Mouse (Mus musculus): ENCODE results near the gene Gm19345. TPM values are rescaled to one million over a fixed set of nuclear protein-coding genes. Genes with fewer than 3 reads are reported as not detected.

The Gm19345 gene
- not detected in 2 replicates for total RNA-seq (2015; ENCODE audit: low replicate concordance)
- not detected in 2 replicates for total RNA-seq (2017; ENCODE audit: low replicate concordance)

DNA sequence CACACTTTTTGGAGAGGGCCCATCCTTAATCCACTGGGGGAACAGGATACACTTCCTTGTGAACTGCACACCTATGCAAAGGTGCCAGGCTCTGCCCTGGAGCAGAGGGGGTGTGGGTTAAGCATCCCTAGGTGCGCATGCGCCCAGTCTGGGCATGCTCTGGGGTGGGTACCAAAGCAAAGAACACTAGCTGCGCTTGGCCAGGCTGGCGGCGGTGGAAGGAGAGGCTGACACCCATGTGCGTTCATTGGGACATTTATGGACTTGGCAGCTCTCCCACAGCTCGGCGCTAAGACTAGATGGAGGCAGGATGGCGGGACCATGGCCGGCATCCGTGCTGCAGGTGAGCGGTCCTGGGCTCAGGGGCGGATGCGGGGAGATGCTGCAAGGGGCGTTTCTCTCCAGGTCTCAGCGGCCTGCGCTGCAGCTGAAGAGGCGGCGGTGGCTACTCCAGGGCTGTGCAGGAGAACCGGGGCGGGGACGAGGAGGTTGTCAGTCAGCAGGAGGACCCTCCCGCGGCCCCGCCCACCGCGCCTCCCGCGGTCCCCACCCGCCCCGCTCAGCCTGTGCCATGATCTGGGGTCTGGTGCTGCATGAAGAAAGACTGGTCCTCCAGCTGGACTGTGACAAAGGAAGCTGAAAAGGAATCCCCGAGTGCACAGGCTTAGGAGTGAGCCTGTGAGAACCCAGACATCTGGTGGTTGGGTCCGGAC, at the start of gene Gm19345:
TSS of gene Gm19345 (plus strand) at position 146 of the 713 bp plus-strand sequence.
- ATAC-seq (replicated peaks; ENCODE audit: low FRiP score, poor library complexity, severe bottlenecking): no peak

DNA sequence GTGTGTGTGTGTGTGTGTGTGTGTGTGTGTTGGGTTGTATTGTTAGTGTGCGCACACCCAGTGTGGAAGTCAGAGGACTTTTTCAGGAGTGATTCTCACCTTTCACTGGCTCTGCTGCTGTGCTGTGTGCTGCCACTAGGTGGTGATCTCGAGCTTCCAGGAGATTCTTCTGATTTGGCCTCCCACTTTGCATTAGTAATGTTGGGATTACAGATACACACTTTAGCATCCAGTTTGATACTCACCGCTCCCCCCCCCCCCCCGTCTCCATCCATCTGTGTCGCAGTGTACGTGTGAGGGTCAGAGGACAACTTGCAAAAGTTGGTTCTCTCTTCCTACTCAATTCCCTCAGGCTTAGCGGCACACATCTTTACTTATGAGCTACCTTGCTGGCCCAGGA, 48.8 kb upstream of the Gm19345 start:
- peak; percentile 57 for ATAC-seq (replicated peaks; ENCODE audit: low FRiP score, poor library complexity, severe bottlenecking)

DNA sequence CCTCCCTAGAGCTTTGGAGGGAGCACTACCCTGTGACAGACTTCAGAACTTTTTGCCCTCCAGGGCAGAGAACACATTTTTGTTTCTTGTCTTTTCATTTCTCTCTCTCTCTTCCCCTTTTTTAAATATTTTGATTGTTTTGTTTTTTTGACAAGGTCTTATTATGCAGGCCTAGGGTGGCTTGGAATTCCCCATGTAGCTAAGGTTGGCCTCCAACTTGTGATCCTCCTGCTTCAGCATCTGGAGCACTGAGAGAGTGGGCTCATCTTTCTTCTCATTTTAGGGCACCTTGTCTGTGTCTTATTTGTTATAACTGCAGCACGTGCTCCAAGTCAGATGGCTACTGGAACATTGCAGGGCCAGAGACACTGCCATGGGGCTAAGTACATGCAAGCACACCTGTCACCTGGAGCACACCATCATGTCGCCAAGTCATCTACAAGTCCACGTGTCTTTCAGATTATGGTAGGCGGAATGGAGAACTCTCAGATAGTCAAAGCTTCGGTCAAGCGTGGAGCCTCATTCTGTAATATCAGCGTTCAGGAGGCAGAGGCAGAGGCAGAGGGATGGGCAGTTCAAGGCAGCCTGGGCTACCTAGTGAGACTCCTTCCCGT, 45.3 kb upstream of the Gm19345 start:
- ATAC-seq (replicated peaks; ENCODE audit: low FRiP score, poor library complexity, severe bottlenecking): no peak

DNA sequence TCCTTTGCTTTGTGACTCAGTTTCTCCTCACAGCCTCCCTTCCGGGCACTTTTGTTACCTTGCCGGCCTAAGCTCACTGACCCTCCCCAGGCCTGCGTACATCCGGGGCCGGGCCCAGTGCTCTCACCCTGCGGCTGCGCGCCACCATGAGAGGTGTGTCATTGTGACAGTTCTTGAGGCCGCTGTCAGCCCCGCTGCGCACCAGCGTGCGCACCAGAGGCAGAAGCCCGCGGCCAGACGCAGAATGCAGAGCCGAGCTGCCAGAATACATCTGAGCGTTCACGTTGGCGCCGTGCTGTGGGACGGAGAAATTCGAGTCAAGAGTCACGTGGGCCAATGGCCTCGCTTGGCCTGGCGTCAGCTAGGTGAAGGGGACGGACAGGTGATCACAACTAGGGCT, 42.4 kb upstream of the Gm19345 start:
- no peak for ATAC-seq (replicated peaks; ENCODE audit: low FRiP score, poor library complexity, severe bottlenecking)

DNA sequence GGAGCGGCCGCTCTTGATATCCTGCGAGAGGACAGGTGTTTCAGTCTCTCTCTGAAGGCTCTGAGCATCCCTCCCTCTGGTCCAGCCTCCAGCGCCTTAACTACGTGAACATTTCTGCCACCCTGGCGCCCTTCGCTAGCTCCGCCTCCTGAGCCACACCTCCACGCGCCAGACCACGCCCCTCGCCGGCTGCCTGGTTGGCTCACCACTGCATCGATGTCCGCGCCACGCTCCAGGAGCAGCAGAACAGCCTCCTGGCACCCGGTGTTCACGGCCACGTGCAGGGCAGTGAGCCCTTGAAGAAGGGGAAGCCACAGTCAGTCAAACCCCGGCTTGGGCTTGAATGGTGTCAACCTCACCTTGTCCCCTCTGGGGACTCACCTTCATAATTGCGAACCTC, 40.7 kb upstream of the Gm19345 start:
- ATAC-seq (replicated peaks; ENCODE audit: low FRiP score, poor library complexity, severe bottlenecking): no peak

DNA sequence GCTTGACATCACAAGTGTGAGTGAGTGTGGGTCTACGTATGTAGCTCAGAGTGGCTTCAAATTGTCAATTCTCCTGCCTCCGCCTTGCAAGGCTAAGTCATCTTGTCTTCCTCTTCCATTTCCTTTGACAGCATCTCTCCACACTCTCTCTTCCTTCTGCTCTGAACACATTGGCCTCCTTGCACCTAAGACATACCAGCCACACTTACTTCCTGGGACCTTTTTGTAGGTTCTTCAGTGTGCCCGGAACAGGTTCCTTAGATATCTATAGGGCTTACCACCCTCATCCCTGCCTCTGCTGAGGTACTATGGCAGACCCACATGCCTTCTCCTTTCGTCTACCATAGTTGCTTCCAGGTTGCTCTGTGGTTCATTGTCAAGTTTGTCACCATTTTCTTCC, 38.6 kb upstream of the Gm19345 start:
- ATAC-seq (replicated peaks; ENCODE audit: low FRiP score, poor library complexity, severe bottlenecking): no peak

DNA sequence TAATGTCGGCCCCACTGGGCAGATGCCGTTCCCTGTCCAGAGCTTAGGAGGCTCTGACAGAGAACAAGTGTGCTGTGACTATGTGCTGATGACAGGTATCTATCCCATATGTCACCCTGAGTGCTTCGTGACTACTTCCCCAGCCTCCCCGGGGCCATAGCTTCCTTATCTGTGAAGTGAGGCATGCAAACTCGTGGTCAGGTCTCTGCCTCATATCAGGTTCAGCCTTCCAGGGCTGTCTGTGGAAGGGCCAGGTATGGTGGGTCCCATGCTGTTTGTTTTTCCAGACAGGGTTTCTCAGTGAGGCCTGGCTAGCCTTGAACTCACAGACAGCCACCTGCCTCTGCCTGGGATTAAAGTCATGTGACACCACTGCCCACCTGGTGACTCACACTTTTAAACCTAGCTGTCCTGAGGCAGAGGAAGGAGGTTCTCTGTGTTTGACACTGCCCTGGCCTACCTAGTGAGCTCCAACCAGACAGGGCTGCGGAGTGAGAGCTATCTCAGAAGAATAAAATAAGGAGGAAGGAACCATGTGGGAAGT, 38.2 kb upstream of the Gm19345 start:
- no peak for ATAC-seq (replicated peaks; ENCODE audit: low FRiP score, poor library complexity, severe bottlenecking)

DNA sequence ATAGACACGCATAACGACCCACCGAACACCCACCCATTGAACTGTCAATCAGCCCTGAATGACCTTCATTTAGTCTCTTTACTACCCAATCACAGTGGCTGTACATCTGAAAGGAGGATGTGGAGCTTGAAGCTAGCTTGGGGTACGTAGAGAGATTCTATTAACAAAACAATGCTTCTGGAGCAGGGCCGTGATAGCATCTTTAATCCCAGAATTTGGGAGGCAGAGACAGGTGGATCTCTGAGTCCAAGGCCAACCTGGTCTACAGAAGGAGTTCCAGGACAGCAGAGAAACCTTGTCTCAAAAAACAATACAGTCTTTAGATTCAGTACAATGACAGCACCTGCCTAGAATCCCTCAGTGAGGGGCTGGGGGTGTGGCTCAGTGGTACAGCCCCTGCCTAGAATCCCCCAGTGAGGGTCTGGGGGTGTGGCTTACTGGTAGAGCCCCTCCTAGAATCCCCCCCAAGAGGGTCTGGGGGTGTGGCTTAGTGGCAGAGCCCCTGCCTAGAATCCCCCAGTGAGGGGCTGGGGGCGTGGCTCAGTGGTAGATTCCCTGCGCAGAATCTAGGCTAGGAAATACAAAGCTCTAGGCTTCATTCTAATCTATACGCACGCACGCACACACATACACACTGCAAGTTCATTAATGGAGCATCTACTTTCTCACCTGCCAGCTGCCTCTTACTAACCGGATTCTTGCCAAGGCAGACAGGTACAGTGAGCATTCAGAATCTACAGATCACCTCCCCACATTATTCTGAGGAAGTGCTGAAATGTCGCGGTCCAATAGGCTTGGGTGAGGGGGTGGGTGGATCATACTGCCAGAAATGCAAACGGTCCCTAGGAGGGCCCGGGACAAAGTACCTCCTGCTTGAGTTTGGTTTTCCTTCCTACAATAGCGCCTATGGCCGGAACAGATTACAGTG, 36.2 kb upstream of the Gm19345 start:
- ATAC-seq (replicated peaks; ENCODE audit: low FRiP score, poor library complexity, severe bottlenecking): no peak

DNA sequence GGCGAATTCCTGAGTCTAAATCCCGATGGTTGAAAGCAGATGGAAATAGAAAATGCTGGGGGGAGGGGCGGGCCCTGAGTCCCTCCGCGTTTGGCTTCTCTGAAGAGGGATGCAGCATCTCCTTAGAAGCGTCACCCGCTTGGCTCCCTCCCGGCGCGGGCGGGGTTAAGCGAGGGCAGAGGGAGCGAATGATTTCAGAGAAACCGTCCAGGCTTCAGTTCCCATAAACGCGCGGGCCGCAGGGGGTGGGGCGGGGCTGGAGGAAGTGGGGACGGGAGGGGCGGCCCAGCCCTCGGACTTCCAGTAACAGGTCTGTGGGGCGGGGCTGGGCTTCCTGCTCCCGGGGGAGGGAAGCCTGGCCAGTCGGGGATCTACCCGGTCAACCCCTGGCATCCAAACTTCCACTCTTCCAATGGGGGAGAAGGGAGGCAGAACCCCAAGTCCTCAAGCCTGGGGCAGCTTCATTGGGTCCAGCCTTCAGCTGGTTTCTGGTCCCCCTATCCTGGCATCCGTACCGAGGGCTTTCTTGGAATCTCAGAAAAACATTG, 35.5 kb upstream of the Gm19345 start:
- no peak for ATAC-seq (replicated peaks; ENCODE audit: low FRiP score, poor library complexity, severe bottlenecking)

DNA sequence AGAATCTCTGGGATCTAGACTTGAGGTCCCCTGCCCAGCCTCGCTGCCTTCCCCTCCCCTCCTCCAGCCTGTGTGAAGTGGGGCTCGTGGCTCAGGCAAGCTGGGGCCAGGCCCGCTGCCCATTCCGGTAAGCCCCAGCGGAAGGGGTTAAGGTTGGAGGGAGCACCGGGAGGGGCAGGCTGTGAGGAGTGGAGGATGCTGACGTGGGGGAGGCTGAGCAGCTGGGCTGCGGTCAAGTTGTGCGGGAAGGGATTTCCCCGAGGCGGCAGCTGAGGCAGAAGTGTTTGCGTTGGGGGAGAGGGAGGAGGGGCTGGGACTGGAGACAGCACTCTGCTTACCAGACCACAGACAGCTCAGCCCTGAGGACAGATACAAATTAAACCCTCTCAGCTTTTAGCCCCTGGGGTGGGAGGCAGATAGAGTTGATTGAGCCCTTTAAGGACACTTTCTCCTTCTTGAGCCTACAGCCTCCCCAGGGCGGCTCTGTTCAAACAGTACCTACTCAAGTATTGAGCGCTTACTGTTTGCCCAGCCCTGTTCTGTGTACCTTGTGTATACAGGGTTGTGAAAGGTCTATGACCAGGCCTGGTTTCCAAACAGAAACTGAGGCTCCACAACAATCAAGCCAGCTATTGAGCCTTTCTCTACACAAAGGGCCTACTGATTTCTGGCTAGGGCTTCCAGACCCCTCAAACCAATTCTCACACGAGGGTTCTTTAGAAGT, 34.3 kb upstream of the Gm19345 start:
- ATAC-seq (replicated peaks; ENCODE audit: low FRiP score, poor library complexity, severe bottlenecking): no peak

DNA sequence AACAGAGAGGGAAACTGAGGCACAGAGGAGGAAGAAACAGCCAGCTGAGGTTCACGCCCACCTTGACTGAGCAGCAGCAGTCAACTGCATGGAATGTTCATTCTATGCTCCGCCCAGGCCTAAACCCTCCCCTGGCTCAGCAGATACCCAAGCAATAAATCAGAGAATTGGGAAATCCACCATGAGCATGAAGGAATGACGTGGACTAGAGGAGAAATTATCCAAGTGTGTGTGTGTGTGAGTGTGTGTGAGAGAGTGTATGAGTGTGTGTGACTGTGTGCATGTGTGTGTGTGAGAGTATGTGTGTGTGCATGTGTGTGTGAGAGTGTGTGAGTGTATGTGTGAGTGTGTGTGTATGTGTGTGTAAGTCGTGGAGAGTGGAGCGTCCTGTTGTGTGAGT, 33.4 kb upstream of the Gm19345 start:
- ATAC-seq (replicated peaks; ENCODE audit: low FRiP score, poor library complexity, severe bottlenecking): no peak

DNA sequence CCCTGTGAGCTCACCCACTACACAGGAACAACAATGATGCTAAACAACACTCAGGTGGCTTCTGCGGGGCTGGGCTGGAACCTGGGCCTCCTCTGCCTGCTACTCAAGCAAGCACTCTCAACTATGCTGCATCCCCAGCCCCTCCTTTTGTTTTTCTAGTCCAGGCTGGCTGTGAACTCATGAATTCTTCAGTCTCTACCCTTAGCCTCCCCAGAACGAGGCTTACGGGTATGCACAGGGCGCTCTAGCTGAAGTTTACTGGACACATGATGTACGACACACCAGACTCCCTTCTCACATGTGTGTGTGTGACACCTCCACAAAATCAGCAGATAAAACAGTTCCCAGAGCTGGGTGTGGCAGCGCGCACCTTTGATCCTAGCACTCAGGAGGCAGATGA, 32.9 kb upstream of the Gm19345 start:
- no peak for ATAC-seq (replicated peaks; ENCODE audit: low FRiP score, poor library complexity, severe bottlenecking)

DNA sequence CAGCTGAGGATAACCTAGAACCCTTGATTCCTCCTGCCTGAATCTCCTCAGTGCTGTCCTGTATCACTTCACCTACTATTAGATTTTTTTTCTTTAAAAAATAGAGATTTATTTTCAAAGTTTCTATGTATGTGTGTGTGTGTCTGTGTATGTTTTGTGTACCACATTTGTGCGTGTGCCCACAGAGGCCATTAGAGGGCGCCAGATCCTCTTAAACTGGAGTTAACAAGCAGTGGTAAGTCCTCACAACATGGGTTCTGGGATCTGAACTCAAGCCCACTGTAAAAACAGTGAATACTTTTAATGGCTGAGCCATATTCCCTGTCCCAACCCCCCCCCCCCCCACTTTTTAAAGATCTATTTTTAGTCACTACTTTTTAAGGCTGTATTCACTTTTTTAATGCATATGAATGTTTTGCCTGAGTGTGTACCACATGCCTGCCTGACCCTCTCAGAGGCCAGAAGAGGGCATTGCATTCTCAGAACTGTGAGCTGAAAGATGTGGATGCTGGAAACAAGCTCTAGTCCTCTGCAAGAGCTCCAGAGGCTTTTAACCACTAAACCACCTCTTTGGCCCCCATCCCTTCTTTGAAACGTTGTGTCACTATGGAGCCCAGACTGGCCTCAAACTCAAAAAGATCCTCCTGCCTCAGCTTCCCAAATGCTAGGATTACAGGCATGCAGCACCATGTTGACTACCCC, 31.3 kb upstream of the Gm19345 start:
- no peak for ATAC-seq (replicated peaks; ENCODE audit: low FRiP score, poor library complexity, severe bottlenecking)

DNA sequence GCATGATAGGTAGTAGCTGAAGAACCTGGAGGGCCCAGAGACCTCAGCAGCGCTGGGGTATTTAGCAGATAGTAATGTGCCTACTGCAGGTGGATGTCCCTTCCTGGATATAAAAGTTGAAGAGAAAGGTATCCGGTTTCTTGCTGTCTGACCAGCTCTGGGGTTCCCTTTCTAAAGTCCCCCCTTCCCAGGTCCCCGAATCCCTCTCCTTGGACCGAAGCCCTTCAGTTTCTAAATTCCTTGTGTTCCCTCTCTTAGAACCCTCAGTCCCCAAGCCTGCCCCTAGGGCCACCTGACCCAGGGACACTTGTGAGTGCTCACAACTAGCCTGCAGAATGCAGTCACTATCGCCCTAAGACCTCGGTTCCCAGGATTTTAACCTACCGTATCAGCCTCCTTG, 30.2 kb upstream of the Gm19345 start:
- ATAC-seq (replicated peaks; ENCODE audit: low FRiP score, poor library complexity, severe bottlenecking): no peak

DNA sequence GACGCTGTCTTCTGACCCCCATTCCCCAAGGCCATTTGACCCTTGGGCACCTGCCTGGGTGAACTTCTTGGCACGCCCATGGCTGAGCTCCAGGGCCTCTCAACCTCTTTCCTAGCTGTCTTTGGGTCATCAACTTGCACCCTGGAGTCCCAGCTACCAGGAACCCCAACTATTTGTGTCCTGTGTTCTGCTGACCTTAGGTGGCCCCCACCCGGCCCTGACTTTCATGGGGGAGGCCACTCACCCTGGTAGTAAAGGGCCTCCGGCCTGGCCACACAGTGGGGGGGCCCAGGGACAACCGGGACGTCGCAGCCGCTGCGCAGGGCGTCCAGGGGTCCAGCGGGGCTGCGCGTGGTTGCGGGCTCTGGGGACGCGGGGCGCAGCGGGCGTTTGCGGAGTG, 29.6 kb upstream of the Gm19345 start:
- ATAC-seq (replicated peaks; ENCODE audit: low FRiP score, poor library complexity, severe bottlenecking): no peak

DNA sequence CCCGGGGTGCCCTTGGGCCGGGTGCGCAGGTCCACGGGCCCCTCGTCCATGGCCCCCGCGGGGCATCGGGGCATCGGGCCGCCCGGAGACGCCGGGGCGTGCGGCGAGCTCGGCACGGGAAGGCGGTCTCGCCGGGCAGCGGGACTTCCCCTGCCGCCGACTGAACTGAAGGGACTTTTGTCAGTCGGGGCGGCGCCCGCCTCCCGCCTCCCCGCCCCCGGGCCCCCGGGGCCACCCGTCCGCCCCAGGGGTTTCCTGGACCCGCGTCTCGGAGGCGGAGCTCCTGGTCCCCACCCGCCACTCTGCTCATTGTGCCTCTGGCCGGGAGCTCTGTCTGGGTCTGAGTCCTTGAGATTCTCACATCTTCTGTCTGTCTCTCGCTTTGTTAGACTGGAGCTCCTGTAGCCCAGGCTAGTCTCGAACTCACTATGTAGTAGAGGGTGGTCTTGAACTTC, 29.2 kb upstream of the Gm19345 start, which contains the start of gene Bcl3:
TSS of gene Bcl3 (minus strand) at position 167 of the 455 bp plus-strand sequence.
- ATAC-seq (replicated peaks; ENCODE audit: low FRiP score, poor library complexity, severe bottlenecking): no peak

DNA sequence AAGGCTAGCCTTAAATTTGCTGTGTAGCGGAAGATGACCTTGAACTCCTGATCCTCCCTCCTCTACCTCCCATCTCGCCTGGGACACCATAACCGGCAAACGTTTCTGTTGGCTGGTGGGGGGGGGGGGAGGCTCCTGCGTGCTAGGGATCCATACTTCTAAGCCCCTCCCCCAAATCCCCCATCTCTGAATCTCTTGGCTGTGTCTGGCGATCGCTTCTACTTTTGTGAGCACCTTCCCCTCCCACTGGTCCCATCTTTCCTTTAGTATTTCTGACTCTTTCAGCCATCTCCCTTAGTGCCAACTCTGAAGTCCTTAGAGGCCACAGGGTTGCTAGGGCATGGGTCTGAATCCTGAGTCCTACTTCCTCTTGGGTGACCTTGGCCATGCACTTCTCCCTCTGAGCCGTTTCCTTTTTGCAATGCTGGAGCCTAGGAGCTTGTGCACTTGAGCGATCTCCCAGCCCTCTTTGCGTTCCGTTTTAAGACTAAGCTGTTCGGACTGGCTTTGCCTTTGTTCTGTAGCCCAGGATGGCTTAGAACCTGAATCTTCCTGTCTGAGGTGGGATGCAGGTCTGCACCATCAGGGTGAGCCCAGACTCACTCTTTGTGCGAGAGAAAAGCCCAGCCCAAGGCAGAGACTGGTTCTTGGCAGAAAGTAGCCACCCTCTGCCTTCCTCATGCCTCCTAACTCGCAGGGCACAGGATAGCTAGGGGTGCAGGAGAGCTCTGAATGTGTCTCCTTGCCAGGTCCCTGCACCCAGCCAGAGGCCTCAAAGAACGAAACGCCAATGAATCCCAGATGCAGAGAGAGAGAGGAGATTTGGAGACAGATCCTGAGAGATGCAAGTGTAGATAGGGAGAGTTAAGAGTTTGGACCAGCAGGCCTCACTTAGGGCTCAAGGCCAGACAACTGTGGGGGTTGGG, 28.3 kb upstream of the Gm19345 start:
- ATAC-seq (replicated peaks; ENCODE audit: low FRiP score, poor library complexity, severe bottlenecking): no peak
